Mouse (Mus musculus) ZHBTc4 (cell line): ENCODE results near the gene Pnpla2.

Experiments used
- DNase-seq: peaks from one replicate; pipeline ENCODE4 v3.0.0-alpha.2; 2011; ENCODE audit warnings: low read depth, low spot score

Gene Pnpla2

GRCm38 (mm10) chr7:141431434-141432185 lies 23.4 kb upstream of the Pnpla2 start:
- no peak for DNase-seq

- no peak for DNase-seq
Measured at GRCm38 (mm10) chr7:141432186-141432611, 22.8 kb upstream of the Pnpla2 start.

GRCm38 (mm10) chr7:141432741-141433516 lies 22.1 kb upstream of the Pnpla2 start:
- DNase-seq, result no peak

GRCm38 (mm10) chr7:141433517-141434400 lies 21.2 kb upstream of the Pnpla2 start:
- no peak for DNase-seq

GRCm38 (mm10) chr7:141434464-141434863 lies 20.5 kb upstream of the Pnpla2 start:
- DNase-seq, result peak; percentile 60

- DNase-seq, result peak; percentile 66
Measured at GRCm38 (mm10) chr7:141435129-141435855, 19.7 kb upstream of the Pnpla2 start.

- DNase-seq, result no peak
Measured at GRCm38 (mm10) chr7:141435856-141436522, 19.0 kb upstream of the Pnpla2 start.

GRCm38 (mm10) chr7:141436523-141436892 lies 18.5 kb upstream of the Pnpla2 start:
- no peak for DNase-seq

- DNase-seq, result peak; percentile 94
Measured at GRCm38 (mm10) chr7:141437178-141438120, 17.5 kb upstream of the Pnpla2 start, which contains the start of gene Slc25a22. TSS of gene Slc25a22 (minus strand) at chr7:141437892.

- no peak for DNase-seq
Measured at GRCm38 (mm10) chr7:141438201-141438968, 16.6 kb upstream of the Pnpla2 start.

- no peak for DNase-seq
Measured at GRCm38 (mm10) chr7:141439140-141439679, 15.8 kb upstream of the Pnpla2 start.

GRCm38 (mm10) chr7:141439811-141440210 lies 15.2 kb upstream of the Pnpla2 start:
- DNase-seq, result no peak

- DNase-seq, result peak; percentile 91
Measured at GRCm38 (mm10) chr7:141440613-141441012, 14.4 kb upstream of the Pnpla2 start.

GRCm38 (mm10) chr7:141441460-141441859 lies 13.5 kb upstream of the Pnpla2 start:
- no peak for DNase-seq

GRCm38 (mm10) chr7:141442199-141442598 lies 12.8 kb upstream of the Pnpla2 start:
- DNase-seq, result no peak

- peak; percentile 77 for DNase-seq
Measured at GRCm38 (mm10) chr7:141443081-141443821, 11.7 kb upstream of the Pnpla2 start.

- DNase-seq, result peak; percentile 94
Measured at GRCm38 (mm10) chr7:141443828-141444237, 11.2 kb upstream of the Pnpla2 start, which contains the start of gene Pidd1. TSS of gene Pidd1 (minus strand) at chr7:141444025.
